Mouse (Mus musculus) MEL (cell line): ENCODE measurements at regions not wholly inside any gene's neighbourhood (a gene's known extent, or its start where the extent isn't known, plus 50 kb on each side); places are given as distances from the start of the nearest gene placed in this dataset.

ENCODE experiments used
- CTCF ChIP-seq, 3 experiments: IDR thresholded peaks in 2 of 3; conservative IDR thresholded peaks in 1 of 3; 2 replicates each; pipeline ENCODE4 v1.5.1; 2011 to 2012; ENCODE audit warnings: low read length in 3 of 3, low read depth in 2 of 3, mild to moderate bottlenecking in 2 of 3, improper control_type of control experiment in 1 of 3, inconsistent platforms in 1 of 3, mixed read lengths in 1 of 3, moderate library complexity in 1 of 3; ENCODE audit not compliant: control insufficient read depth in 1 of 3, insufficient read depth in 1 of 3, poor library complexity in 1 of 3, severe bottlenecking in 1 of 3
- HCFC1 ChIP-seq: IDR thresholded peaks from 2 replicates; pipeline ENCODE4 v1.6.1; 2012; ENCODE audit warnings: low read depth, mild to moderate bottlenecking, inconsistent platforms, low read length, improper control_type of control experiment, moderate library complexity
- MAFK ChIP-seq: IDR thresholded peaks from 2 replicates; pipeline ENCODE4 v1.6.1; 2011; ENCODE audit warnings: low read depth, mild to moderate bottlenecking, low read length, improper control_type of control experiment, borderline replicate concordance
- MAX ChIP-seq: IDR thresholded peaks from 2 replicates; pipeline ENCODE4 v1.6.1; 2011; ENCODE audit warnings: low read length, improper control_type of control experiment
- NELFE ChIP-seq: IDR thresholded peaks from 2 replicates; pipeline ENCODE4 v1.6.1; 2011; ENCODE audit warnings: low read depth, low read length, improper control_type of control experiment
- POLR2A ChIP-seq, 2 experiments: IDR thresholded peaks; 2 replicates each; pipeline ENCODE4 v1.6.1; 2011 to 2012; ENCODE audit warnings: low read length in 2 of 2, mild to moderate bottlenecking in 2 of 2, control low read depth in 1 of 2, improper control_type of control experiment in 1 of 2, low read depth in 1 of 2, moderate library complexity in 1 of 2; ENCODE audit not compliant: control insufficient read depth in 1 of 2, insufficient read depth in 1 of 2, poor library complexity in 1 of 2
- POLR2AphosphoS2 ChIP-seq: IDR thresholded peaks from 2 replicates; pipeline ENCODE4 v1.6.1; 2011; ENCODE audit warnings: low read length, improper control_type of control experiment
- POLR2AphosphoS5 ChIP-seq: IDR thresholded peaks from 2 replicates; pipeline ENCODE4 v1.6.1; 2012; ENCODE audit warnings: low read depth, borderline replicate concordance, mild to moderate bottlenecking, inconsistent platforms, low read length, moderate library complexity, mixed read lengths
- TCF12 ChIP-seq: IDR thresholded peaks from 2 replicates; pipeline ENCODE4 v1.6.1; 2014; ENCODE audit warnings: low read depth, mild to moderate bottlenecking, inconsistent platforms, low read length, improper control_type of control experiment, moderate library complexity
- USF2 ChIP-seq, 2 experiments: IDR thresholded peaks; 2 replicates each; pipeline ENCODE4 v1.6.1; 2011 to 2012; ENCODE audit warnings: improper control_type of control experiment in 2 of 2, low read length in 2 of 2, borderline replicate concordance in 1 of 2, inconsistent platforms in 1 of 2, low read depth in 1 of 2, mild to moderate bottlenecking in 1 of 2; ENCODE audit not compliant: insufficient read depth in 1 of 2

DNA sequence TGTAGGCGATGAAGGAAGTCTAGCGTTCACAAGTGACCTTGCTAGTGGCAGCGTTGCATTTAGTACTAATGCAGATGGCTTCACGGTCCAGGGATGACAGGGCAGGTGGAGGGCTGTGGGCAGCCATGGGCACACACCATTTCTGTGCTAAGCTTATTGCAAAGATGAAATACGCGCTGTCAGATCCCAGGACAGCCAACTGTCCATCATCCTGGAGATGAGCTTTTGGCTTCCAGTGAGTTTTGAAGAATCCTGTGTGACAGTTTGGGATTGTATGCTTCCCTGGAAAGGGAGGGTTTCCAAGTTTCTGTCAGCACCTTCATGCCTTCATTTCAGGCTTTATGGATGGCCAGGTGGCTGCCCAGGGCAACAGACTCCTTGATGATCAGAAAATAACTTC lies 547.9 kb upstream of the Fam19a5 start:
- TF ChIP-seq HCFC1: no peak
- TF ChIP-seq NELFE: no peak
- TF ChIP-seq CTCF (IDR thresholded peaks at IDR 0.05 in 2 of 3, conservative IDR thresholded peaks at IDR 0.05 in 1 of 3; ENCODE audit: control insufficient read depth in 1 of 3, insufficient read depth in 1 of 3, low read depth in 2 of 3, low read length in 3 of 3, poor library complexity in 1 of 3, severe bottlenecking in 1 of 3): no peak
- TF ChIP-seq MAX: no peak
- no peak for TF ChIP-seq USF2 (IDR thresholded peaks at IDR 0.05; ENCODE audit: borderline replicate concordance in 1 of 2, insufficient read depth in 1 of 2, low read depth in 1 of 2, low read length in 2 of 2)
- no peak for TF ChIP-seq POLR2A (IDR thresholded peaks at IDR 0.05; ENCODE audit: control insufficient read depth in 1 of 2, insufficient read depth in 1 of 2, low read depth in 1 of 2, low read length in 2 of 2, poor library complexity in 1 of 2)
- no peak for TF ChIP-seq POLR2AphosphoS5
- no peak for TF ChIP-seq TCF12
- TF ChIP-seq MAFK: no peak
- TF ChIP-seq POLR2AphosphoS2: no peak
